Mouse (Mus musculus) lung, embryonic 16.5 days (tissue): ENCODE measurements around the gene Pacs1. TPM values are rescaled to one million over a fixed set of nuclear protein-coding genes. Genes with fewer than 3 reads are reported as not detected.
"Not testable (repeated sequence)": the region's sequence is repeated elsewhere in the genome, so short reads cannot be mapped to it uniquely, and the experiment has no call there.

Experiments
- ATAC-seq: fragments of 200-750 bp; cut with Nextera tagmentation; 2 replicates; pipeline ENCODE4 v1.8.0; 2017; ENCODE audit warnings: low read depth, mild to moderate bottlenecking, moderate library complexity
- H3K27ac ChIP-seq: fragments of 300-500 bp; sonication (generic); 2 replicates; pipeline ENCODE4 v1.5.1; 2014; ENCODE audit warnings: mild to moderate bottlenecking, control low read depth, low read length
- H3K27me3 ChIP-seq: fragments of 300-500 bp; sonication (generic); 2 replicates; pipeline ENCODE4 v1.6.1; 2014; ENCODE audit warnings: low read depth, low read length, mixed read lengths; ENCODE audit not compliant: control insufficient read depth, insufficient read depth
- H3K36me3 ChIP-seq: fragments of 300-500 bp; sonication (generic); 2 replicates; pipeline ENCODE4 v1.6.1; 2014; ENCODE audit warnings: low read length; ENCODE audit not compliant: control insufficient read depth, insufficient read depth
- H3K4me1 ChIP-seq: fragments of 300-500 bp; sonication (generic); replicated peaks from 2 replicates; pipeline ENCODE4 v1.6.1; 2014; ENCODE audit warnings: low read length, mixed read lengths; ENCODE audit not compliant: control insufficient read depth, insufficient read depth
- H3K4me2 ChIP-seq: fragments of 300-500 bp; sonication (generic); 2 replicates; pipeline ENCODE4 v1.6.1; 2014; ENCODE audit warnings: low read depth, low read length, control low read depth
- H3K4me3 ChIP-seq: fragments of 300-500 bp; sonication (generic); 2 replicates; pipeline ENCODE4 v1.5.1; 2014; ENCODE audit warnings: mild to moderate bottlenecking, low read length, control low read depth
- H3K9ac ChIP-seq: fragments of 300-500 bp; sonication (generic); 2 replicates; pipeline ENCODE4 v1.6.1; 2014; ENCODE audit warnings: low read length, control low read depth
- H3K9me3 ChIP-seq: fragments of 300-500 bp; sonication (generic); 2 replicates; pipeline ENCODE4 v1.6.1; 2016; ENCODE audit warnings: low read length; ENCODE audit not compliant: control insufficient read depth
- WGBS: fragments of 180-500 bp; shearing (Covaris S2); extraction: QIAGEN DNeasy Blood & Tissue Kit; methylation state at CpG from one replicate; pipeline ENCODE4 v1.1.7; 2014; 5-methylcytosine and 5-hydroxymethylcytosine counted together
- polyA plus RNA-seq: library from polyadenylated mRNA; unstranded; fragments of >200 nt; fragmentation: Nextera tagmentation; extraction: Ambion mirVana; gene quantifications from 2 replicates; pipeline ENCODE4 v1.2.1, GENCODE M21; 2015

Pacs1 gene
- polyA plus RNA-seq, 1 experiment from 2014 or later, result 21.0 TPM

DNA sequence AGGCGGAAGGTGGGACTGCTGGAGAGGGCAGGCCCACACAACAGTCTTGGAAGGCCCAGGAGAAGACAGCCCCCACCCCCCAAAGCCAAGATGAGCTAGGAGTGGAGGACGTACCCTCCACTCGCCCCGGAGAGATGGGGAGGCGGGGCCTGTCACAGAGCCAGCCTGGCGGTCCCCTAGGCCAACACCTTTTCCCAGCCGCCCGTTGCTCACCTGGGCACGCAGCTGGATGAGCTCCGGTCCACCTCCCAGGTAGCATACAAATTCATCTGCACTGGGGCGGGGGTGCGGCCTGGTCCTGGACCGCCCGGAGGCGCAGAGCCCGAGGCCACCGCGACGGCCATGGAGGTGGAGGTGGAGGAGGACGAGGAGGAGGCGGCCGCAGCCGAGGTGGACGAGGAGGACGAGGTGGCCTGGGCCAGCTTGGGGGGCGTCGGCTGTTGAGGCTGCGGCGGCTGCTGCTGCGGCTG lies 558 bp downstream of the Pacs1 start:
- Histone ChIP-seq H3K36me3 (peaks cover 21% of the 10 kb centered on the region), H3K4me2 (peak overlapping the region; percentile 92), H3K9me3 (no peaks in the 10 kb centered on the region), H3K27me3 (no peaks in the 10 kb centered on the region), H3K9ac (peak overlapping the region; percentile 91), H3K27ac (peak overlapping the region; percentile 95), H3K4me3 (peak overlapping the region; percentile 95), H3K4me1 (peaks cover 18% of the 10 kb centered on the region)
- WGBS, result under 1% methylated on average over 26 of the region's 30 CpGs
- peak; percentile 56 for ATAC-seq

- no peak overlapping the region; the same call in 1 of the 2 replicates for H3K4me3 ChIP-seq
- H3K4me2 ChIP-seq, result peak overlapping the region; percentile 92
- WGBS, result 42% methylated on average over 1 of the region's 1 CpGs
- ATAC-seq, result no peak
- H3K27ac ChIP-seq, result no peak overlapping the region
- H3K4me1 ChIP-seq, result peaks cover 18% of the 10 kb centered on the region
- peaks cover 18% of the 10 kb centered on the region for H3K36me3 ChIP-seq
- no peaks in the 10 kb centered on the region for H3K9me3 ChIP-seq
- no peak overlapping the region for H3K9ac ChIP-seq
- no peaks in the 10 kb centered on the region for H3K27me3 ChIP-seq
Measured at GRCm38 (mm10) chr19:5271430-5271829, 1.5 kb downstream of the Pacs1 start.

GRCm38 (mm10) chr19:5269392-5269791 lies 3.5 kb downstream of the Pacs1 start:
- Histone ChIP-seq H3K27me3 (no peaks in the 10 kb centered on the region), H3K9ac (no peak overlapping the region), H3K4me1 (peaks cover 16% of the 10 kb centered on the region), H3K4me3 (no peak overlapping the region), H3K4me2 (no peak overlapping the region), H3K27ac (no peak overlapping the region), H3K36me3 (peaks cover 6% of the 10 kb centered on the region; the same call in 1 of the 2 replicates), H3K9me3 (no peaks in the 10 kb centered on the region)
- no peak for ATAC-seq
- WGBS, result 79% methylated on average over 5 of the region's 5 CpGs

DNA sequence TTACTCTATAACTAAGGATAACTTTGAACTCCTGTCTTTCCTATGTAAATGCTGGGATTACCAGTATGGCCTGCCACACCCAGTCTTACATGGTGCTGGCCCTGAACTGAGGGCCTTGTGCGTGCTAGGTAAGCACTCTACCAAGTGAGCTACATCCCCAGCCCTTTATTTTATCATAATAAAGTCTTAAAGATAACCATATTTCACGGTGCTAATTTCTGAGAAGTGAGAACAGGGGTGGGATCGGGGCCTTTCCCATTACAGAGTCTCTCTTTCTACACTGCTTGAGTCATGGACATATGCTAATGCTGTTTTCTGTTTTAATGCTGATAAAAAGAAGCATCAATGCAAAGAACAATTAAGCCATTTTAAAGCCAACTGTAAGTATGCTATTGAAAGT lies 4.0 kb downstream of the Pacs1 start:
- Histone ChIP-seq H3K4me3 (no peak overlapping the region), H3K4me2 (no peak overlapping the region), H3K27me3 (no peaks in the 10 kb centered on the region), H3K9ac (no peak overlapping the region), H3K9me3 (no peaks in the 10 kb centered on the region), H3K4me1 (peaks cover 11% of the 10 kb centered on the region), H3K36me3 (peaks cover 1% of the 10 kb centered on the region; the same call in 1 of the 2 replicates), H3K27ac (no peak overlapping the region)
- no peak for ATAC-seq
- WGBS, result 78% methylated on average over 3 of the region's 3 CpGs

DNA sequence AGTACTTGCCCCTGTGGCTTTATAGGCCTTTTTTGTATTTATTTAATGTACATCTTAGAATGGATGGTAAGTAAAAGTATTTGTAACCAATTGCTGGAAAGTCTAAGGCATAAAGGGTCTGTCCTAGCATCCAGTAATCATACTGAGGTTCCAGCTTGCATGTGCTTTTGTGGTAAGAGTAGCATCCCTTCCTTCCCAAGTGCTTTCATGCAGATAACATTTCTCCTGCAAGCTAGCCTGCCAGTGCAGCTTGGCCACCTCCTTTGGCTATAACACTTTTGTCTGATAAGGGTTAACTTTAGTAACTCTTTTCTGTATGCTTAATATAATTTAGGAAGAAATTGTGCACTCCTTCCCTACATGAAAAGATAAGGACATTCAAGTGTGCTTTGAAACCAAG lies 4.9 kb downstream of the Pacs1 start:
- no peak overlapping the region for H3K9ac ChIP-seq
- H3K27ac ChIP-seq, result no peak overlapping the region
- H3K4me3 ChIP-seq, result no peak overlapping the region
- no peak for ATAC-seq
- H3K4me1 ChIP-seq, result peaks cover 6% of the 10 kb centered on the region
- no peak overlapping the region for H3K4me2 ChIP-seq
- no peaks in the 10 kb centered on the region for H3K9me3 ChIP-seq
- H3K27me3 ChIP-seq, result no peaks in the 10 kb centered on the region
- no peaks in the 10 kb centered on the region for H3K36me3 ChIP-seq

DNA sequence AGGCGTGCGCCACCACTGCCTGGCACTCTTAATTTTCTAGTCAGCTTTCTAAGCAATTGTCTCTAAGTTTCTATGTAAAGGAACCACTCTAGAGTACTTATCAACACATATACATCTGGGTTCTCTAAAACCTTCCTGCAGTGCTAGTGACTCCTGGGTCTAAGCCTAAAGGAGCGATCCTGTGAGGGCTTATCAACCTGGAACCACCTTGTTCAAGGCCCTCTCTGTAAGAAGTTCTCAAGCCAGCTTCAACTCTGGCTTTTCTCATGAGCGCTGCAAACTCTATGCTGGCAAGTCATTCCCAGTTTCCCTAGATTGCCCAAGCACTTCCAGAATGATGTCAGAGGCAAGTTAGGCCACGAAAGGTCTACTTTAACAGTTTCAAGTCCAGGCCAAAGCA lies 5.9 kb downstream of the Pacs1 start:
- WGBS, result 92% methylated on average over 5 of the region's 5 CpGs
- no peak for ATAC-seq
- no peaks in the 10 kb centered on the region for H3K27me3 ChIP-seq
- H3K9ac ChIP-seq, result no peak overlapping the region
- no peaks in the 10 kb centered on the region for H3K36me3 ChIP-seq
- H3K4me3 ChIP-seq, result no peak overlapping the region
- no peak overlapping the region for H3K4me2 ChIP-seq
- H3K4me1 ChIP-seq, result peaks cover 5% of the 10 kb centered on the region
- no peak overlapping the region for H3K27ac ChIP-seq
- no peaks in the 10 kb centered on the region for H3K9me3 ChIP-seq

- Histone ChIP-seq H3K4me1 (no peaks in the 10 kb centered on the region), H3K9ac (no peak overlapping the region), H3K27ac (no peak overlapping the region), H3K4me2 (no peak overlapping the region), H3K9me3 (no peaks in the 10 kb centered on the region), H3K4me3 (no peak overlapping the region), H3K36me3 (no peaks in the 10 kb centered on the region), H3K27me3 (no peaks in the 10 kb centered on the region)
- 38% methylated on average over 3 of the region's 3 CpGs for WGBS
- ATAC-seq, result no peak
Measured at GRCm38 (mm10) chr19:5257140-5257539, 15.8 kb downstream of the Pacs1 start.

- ATAC-seq, result peak; percentile 71
- not testable (repeated sequence) for H3K4me3 ChIP-seq, H3K36me3 ChIP-seq, H3K4me1 ChIP-seq, H3K27ac ChIP-seq, H3K9me3 ChIP-seq, H3K9ac ChIP-seq, H3K27me3 ChIP-seq, H3K4me2 ChIP-seq
- 87% methylated on average over 1 of the region's 1 CpGs for WGBS
Measured at GRCm38 (mm10) chr19:5236981-5237380, 35.9 kb downstream of the Pacs1 start.

GRCm38 (mm10) chr19:5232696-5233095 lies 40.2 kb downstream of the Pacs1 start:
- H3K9ac ChIP-seq, result no peak overlapping the region
- no peaks in the 10 kb centered on the region for H3K27me3 ChIP-seq
- no peak overlapping the region for H3K4me2 ChIP-seq
- ATAC-seq, result no peak
- no peaks in the 10 kb centered on the region for H3K4me1 ChIP-seq
- H3K9me3 ChIP-seq, result no peaks in the 10 kb centered on the region
- H3K27ac ChIP-seq, result no peak overlapping the region
- no peak overlapping the region for H3K4me3 ChIP-seq
- 84% methylated on average over 4 of the region's 4 CpGs for WGBS
- H3K36me3 ChIP-seq, result no peaks in the 10 kb centered on the region

- ATAC-seq, result no peak
- Histone ChIP-seq H3K27ac (no peak overlapping the region), H3K4me3 (no peak overlapping the region), H3K36me3 (no peaks in the 10 kb centered on the region), H3K4me2 (no peak overlapping the region), H3K9me3 (no peaks in the 10 kb centered on the region), H3K27me3 (no peaks in the 10 kb centered on the region), H3K9ac (no peak overlapping the region), H3K4me1 (no peaks in the 10 kb centered on the region)
- WGBS, result 79% methylated on average over 2 of the region's 2 CpGs
Measured at GRCm38 (mm10) chr19:5230110-5230509, 42.8 kb downstream of the Pacs1 start.
